Mouse (Mus musculus): ENCODE results near the gene Igf1r.

The Igf1r gene

DNA sequence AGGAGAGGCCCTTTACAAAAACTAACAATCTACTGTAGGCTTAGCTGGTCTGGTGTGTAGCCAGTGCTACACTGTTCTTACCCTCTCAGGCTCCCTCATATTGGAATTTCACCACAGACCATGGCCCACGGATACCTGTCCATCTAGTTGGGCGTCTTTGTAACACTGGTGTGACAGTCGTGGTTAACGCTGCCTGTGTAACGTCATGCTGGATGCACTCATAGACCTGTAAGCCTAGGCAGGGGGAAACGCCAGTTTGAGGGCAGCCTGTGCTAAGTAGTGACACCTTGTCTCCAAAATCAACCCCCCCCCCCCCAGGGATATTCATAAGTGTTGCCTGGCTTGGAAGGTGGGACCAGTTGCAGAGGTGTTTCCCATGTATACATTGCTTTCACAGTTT is 4.7 kb downstream of the Igf1r start:
- DNase-seq (ENCODE audit: low spot score in 2 of 2), result no peak

DNA sequence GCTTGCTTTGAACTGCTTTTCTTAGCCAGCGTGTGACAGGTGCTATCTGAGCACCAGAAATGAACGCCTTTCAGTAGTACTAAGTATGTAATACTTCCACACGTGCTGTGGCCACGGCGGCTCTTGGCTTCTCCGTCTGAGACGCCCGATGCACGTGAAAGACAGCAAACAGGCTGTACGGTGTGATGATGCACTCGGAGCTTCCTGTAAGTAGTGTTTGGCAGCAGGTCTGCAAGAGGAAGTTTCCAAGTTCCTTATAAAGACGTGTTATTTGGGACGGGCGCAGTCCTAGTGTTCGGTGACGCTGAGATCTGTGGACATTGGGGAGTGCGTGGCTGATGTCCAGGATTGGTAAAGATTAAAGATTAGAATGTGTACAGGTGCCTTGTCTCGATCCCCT is 5.4 kb downstream of the Igf1r start:
- no peak for DNase-seq (ENCODE audit: low spot score in 2 of 2)

DNA sequence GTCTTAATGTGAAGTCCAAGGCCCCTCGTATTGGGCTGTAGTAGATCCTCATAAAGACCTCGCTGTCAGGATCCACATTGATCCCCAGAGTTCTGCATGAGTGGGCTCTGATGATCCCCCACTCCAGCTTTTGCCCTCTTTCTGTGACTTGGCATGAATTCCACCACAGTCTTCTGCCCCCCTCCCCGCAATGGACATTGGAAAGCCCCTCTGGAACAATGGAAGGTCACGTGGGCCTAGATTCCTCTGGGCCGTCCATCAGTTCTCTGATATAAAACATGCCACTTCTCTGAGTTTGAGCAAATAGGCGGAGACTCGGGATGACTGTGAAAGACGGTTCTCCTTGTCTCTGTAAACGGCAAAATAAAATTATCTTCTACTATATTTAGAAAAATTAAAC is 8.1 kb downstream of the Igf1r start:
- no peak for DNase-seq (ENCODE audit: low spot score in 2 of 2)

DNA sequence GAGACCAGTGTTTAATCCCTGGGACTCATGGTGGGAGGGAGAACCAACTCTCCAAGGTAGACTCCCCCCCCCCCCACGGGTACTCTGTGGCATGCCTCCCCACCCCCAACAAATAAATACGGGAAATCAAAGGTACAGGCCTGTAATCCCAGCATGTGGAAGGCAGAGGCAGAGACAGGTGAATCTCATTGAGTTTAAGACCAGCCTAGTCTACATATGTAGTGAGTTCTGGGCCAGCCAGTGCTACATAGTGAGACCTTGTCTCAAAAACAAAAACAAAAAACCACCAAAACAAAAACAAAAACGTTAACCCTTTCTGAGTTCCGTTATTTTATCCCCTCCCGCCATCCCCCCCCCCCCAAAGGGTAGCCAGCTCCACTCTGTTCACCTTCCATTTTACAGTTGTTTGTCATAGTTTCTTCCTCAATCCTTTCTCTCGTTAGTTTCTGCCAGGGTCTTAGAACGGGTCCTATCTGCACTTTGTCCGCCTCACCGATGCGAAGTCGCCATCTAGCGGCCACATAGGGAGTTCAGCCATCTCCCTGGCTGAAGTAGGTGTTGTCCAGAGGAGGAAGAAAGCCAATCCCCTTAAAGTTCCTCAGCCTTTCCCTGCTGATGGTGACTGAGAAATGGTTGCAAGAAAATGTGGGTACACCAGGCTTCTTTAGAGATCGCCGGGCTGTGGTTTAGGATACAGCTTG is 9.1 kb downstream of the Igf1r start:
- peak; percentile 65 to 81 for DNase-seq (ENCODE audit: low spot score in 2 of 2)

DNA sequence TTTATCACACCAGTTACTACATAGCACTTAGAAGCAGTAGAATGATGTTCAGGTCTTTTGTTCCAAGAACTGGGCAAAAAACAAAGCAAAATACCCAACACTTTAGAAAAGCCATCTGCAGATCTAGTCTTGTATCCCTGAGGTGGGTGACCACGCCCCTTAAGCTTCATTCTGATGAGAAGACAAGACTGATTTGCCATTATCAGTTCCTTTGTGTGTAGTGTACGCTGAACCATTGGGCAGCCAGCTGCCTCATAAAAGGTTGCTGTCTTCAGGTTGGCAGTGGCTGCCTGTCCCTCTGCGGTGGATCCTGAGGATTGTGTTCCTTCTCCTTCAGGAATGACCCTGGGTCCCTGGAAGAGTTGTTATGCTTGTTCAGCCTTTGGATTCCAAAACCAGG is 11.1 kb downstream of the Igf1r start:
- no peak for DNase-seq (ENCODE audit: low spot score in 2 of 2)

DNA sequence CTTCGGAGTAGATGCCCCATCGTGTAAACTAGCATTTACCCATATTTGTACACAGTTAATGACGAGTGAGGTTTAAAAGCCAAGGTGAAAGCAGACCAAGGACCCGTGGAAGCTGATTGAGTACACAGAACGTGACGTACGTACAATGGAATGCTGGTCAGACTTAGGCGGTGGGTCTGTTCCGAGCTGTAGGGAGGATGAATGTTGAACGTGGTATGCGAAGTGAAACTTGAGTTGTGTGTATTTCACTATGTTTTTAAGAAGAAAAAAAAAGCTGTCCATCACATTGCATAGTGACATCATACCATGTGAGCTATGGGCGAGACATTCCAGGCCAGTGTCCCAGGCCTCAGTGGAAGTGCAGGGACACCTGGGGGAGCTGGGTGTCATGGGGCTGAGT is 15.8 kb downstream of the Igf1r start:
- DNase-seq (ENCODE audit: low spot score in 2 of 2), result no peak

DNA sequence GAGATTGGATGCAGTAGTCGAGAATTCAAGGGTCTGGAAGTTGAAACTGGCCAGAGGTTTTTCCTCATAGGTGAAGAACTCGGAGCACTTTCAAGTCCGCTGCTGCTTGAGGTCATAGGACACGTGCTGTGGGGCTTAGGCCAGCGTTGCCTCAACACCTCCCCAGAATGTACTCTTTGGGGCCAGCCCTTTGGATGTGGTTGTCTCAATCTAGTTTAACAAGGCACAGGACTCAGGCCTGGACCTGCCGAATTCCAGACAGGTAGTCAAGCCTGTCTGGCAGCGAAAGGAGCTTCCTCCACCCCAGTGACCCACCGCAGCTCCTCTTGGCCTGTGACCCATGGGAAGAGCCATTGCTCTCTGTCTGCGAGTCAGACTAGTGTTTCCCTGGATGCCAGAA is 16.4 kb downstream of the Igf1r start:
- DNase-seq (ENCODE audit: low spot score in 2 of 2), result peak; percentile 50 to 74

DNA sequence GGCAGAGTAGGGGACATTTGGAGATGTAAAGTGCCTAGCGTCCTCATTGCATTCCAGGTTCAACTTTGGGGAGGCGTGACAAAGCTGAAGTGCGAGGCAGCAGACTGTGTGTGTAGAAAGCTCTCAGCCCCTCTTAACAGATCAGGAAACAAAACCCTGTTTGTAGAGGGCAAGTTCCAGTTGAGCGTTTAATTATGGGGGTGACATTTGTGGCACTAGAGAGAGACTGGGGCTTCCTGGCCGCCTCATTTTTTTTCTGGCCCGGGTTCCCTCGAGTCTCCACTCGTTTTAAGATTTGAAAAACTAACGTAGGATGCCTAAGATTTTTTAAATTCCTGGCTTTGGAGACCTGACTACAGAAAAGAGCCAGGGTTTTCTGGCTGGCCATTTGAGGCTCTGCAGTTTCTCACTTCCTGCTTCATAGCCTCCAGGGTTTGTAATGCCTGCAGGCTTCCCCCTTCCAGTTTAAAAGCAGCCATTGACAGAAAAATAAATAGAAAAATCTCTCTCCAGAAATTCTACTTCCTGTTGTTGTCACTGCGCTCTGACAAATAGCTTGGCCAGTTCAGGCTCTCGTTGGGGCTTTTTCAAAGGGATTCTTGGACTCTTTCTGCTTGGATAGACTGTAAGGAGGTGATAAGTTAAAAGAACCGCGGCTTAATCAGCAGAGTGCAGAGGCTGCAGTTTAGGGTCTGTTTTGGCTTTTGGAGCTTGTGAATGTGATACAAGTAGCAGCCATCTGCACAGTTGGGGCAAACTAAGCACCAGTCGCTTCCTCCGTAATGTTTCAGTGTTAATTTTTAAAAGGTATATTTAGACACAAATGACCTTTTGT is 20.8 kb downstream of the Igf1r start:
- no peak for DNase-seq (ENCODE audit: low spot score in 2 of 2)

DNA sequence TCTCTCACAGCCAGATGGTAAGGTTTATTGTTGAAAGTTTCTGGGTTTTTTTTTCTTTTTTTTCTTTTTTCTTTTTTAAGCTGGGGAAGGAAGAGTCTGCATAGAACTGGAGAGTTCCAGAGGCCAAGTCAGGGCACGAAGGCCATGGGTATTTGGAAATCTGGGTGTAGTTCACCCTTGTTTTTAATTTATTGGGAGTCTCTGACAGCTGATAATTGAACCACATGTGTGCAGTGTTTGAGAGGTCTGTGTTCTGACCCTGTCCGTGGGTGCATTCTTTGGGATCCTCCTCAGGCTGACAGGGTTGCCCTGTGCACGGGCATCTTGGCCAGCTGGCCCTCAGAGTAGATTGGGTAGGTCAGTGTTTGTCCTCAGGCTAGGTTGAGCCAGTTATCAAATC is 29.3 kb downstream of the Igf1r start:
- DNase-seq (ENCODE audit: low spot score in 2 of 2), result no peak

DNA sequence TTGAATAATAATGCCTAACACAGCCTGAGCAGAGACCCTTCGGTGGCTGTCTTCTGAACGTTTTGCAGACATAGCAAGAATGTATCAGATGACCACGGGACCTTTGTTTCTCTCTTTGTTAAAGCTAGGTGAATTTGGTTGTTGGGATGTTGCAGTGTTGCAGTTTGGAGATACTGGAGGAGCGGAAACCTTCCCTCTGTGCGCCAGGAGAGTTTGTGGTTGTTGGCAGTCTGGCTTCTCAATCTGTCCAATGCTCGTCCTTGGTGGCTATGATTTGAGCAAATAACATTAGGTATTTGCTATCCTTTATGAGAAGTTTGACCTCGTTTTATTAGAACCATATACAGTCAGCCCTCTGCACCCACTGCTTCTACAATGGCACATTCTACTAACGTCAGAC is 30.2 kb downstream of the Igf1r start:
- DNase-seq (ENCODE audit: low spot score in 2 of 2), result no peak

DNA sequence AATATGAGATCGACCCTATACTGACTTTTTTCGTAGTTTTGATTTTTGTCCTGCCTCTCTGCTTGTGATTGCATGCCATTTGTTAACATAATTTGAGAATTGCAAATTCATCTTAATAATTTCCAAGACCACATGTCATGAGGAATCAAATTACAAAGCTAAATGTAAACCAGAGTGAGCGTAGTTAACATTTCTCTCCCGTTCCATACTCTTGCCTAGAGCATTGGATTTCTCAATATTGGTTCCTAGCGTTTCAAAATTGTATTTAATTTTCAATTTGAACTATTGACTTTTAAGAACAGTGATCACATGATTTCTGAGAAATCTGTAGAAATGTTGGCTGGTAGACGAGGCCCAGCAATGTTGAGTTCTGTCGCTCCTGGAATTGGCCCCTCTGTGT is 30.8 kb downstream of the Igf1r start:
- no peak for DNase-seq (ENCODE audit: low spot score in 2 of 2)

DNA sequence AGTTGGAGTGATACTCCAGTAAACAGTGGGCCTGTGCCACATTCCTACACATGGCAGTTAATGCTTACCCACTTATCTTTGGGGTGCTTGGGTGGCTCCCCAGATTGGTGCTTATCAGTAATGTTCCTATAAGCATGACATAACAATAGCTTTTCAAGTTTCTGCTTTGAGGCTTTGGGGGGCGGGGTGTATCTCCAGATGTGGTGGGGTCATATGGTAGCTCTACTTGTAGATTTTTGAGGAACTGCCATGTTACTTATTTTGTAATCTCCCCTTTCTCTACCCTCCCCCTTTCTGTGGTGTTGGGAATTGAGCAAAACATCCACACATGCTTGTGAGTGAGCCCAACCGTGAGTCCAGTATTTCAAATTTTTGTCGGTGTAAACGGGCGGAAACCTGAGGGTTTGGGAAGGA is 32.4 kb downstream of the Igf1r start:
- no peak for DNase-seq (ENCODE audit: low spot score in 2 of 2)

DNA sequence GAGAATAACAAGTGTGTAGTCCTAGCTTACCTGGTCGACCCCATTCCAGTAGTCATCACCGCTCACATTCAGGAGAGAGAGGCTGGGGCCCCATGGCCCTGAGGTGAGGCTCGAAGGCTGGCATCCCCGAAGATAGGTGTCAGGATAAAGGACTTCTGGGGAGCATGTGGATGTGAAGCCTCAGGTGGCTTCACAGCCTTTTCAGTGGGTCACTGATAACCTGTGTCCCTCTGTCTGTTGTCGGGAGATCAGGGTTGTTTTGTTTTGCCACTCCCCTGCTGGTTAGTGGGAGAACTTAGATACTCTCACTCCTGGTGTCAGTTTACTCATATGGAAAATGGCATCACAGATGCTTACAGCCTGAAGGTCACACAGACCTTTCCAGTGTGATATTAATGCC is 32.9 kb downstream of the Igf1r start:
- DNase-seq (ENCODE audit: low spot score in 2 of 2), result no peak

DNA sequence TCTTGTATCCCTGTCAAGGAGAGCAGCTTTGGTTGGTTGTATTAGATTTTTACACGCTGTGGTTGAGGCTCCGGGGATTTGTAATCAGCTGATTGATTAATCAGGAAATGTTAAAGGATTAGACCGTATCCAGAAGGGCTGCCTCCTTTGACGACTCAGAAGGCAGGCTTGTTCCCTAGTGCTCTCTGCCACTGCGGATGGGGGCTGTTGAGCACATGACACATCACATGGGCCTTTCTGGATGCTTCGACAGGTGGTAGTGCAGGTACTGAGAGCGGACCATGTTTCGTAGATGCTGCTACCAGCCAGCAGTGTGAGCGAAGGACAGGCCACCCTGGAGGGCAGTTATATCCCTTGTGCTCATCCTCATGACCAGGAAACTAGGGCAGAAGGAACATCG is 33.6 kb downstream of the Igf1r start:
- DNase-seq (ENCODE audit: low spot score in 2 of 2), result no peak

DNA sequence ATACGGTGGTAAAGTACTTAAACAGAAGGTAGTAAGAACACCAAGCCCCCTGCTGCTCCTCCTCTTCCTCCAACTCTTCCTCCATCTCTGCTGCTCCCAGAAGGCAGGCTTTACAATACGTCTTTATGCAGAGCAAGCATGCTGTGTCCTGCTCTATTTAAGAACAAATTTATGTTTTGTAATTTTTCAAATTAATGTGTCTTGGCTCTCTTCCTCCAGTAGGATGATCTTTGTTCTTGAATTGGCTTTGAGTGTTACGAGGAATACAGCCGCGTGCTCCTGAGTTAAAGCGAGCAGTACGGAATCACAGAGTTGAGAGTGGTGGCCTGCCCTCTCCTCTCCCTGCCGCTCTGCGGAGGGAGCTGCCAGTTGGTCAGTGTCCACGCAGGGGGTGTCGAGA is 34.2 kb downstream of the Igf1r start:
- DNase-seq (ENCODE audit: low spot score in 2 of 2), result no peak

DNA sequence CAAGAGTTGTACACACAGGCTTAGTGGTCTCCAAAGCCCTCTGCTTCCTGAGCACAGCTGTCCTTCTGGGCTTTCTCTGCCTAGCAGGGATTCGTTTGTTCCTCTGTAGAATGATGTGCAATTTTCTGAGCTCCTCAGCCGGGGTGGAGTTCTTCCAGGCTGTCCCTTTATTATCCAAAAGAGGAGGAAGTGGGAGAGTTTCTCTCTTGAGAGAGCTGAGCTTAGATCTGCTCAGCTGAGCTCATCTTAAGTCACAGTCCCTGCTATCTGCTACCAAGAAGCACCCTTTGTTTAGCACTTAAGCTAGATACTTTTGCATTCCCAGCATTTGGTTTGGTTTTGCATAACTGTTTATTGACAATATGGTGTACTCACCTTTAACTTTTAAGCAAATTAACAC is 36.7 kb downstream of the Igf1r start:
- no peak for DNase-seq (ENCODE audit: low spot score in 2 of 2)

DNA sequence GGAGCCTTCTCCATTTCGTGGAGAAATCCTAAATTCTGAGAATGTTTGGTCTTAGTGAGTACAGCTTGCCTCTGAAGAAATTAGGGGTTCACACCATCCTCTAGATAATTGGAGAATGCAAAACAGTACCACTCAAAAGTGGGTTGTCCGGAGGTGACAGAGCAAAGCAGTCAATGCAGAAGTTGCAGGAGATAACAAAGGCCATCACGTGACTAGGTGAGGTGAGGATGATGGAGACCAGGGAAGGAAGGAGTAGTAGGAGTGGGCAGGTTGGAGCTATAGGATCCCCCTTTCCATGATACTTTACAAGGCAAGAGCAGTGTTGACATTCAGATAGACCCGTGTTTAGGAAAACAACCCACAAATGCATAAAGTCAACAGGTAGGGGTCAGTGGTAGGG is 41.0 kb downstream of the Igf1r start:
- DNase-seq (ENCODE audit: low spot score in 2 of 2), result no peak

DNA sequence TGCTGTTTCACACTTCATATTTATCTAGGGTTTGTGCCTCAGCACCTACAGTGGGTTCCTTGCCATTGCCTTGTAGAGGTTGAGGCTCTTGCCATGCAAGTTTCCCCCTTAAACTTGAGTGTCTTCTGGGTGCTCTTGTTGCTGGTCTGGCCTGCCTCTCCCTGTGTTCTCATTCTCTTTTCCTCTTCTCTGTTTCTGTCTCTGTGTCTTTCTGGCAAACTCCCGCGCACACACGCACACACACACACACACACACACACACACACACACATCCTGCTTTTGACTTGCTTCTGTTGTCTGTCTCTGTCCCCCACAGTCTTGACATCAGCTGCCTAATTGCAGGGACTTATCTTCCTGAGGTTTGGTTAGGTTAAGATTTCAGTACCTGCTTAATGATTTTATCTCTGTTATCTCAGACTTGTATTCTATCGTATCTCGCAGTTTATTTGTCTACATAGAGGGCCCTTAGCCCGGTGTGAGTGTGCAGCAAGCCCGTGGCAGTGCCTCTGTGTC is 41.8 kb downstream of the Igf1r start:
- no peak for DNase-seq (ENCODE audit: low spot score in 2 of 2)

DNA sequence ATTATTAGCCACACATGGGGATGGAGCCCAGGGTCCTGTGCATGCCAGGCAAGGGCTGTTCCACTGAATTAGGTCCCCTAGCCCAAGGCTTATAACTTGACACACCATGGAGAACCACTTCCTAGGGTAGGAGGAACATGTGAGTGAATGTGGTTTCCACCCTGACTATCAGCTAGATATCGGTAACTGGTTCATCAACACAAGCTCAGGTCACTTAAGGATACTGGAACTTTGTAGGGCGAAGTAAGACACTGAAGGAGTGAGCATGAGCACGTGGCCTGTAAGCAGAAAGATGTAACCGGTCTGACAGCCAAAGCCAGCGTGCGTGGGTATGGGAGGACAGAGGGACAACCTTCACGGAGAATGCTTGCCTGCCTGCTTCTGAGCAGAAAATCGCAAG is 42.6 kb downstream of the Igf1r start:
- DNase-seq (ENCODE audit: low spot score in 2 of 2), result no peak

DNA sequence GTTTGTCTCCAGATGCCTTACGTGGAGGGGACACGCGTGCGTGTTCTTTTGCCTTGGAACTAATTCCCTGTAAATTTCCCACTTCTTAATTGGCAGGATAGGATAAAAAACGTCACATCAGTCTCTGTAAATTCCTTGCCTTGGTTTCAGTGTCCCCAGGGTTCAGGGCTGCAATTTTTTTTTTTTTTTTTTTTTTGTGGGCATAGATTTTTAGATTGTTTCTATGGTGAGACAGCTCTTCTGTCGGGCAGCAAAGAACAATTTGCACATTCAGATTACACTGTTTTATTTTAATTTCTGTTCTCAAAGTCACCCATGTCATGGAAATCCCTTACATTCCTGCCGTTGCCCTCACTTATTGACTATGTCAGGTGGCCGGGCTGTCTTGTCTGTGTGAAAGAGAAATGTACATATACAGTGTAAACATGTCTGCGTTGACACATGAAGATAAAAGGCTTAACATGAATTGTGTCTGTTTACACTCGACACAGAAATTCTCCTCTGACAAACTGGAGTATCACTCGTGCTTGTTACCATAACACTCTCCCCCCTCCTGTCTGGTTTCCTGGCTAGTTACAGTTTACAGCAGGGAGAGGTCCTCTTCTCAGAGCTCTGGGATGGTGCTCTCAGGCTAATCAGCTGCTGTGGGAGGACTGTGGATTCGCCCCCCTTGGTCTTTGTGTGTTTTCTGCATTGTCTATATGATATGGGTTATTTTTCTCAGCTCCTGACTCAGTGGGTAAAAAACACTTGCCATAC is 43.8 kb downstream of the Igf1r start:
- no peak for DNase-seq (ENCODE audit: low spot score in 2 of 2)

DNA sequence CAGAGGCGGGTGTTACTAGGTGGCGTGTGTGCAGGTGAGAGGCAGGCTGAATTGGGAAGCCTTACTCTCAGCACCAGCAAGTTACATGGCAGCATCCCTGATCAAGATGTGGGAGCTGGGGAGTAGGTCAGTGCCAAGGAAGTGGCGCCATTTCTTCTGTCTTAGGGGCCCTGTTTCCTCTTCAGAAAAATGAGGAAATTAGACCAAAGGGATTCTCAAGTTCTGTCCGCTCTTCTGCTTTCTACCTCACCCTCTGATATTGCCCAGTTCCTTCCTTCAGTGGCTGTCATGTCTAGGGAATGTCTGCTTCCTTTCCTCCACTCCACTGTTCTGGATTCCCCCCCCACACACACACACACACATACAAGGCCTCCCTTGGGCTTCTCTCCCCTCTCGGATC is 48.6 kb downstream of the Igf1r start:
- no peak for DNase-seq (ENCODE audit: low spot score in 2 of 2)

DNA sequence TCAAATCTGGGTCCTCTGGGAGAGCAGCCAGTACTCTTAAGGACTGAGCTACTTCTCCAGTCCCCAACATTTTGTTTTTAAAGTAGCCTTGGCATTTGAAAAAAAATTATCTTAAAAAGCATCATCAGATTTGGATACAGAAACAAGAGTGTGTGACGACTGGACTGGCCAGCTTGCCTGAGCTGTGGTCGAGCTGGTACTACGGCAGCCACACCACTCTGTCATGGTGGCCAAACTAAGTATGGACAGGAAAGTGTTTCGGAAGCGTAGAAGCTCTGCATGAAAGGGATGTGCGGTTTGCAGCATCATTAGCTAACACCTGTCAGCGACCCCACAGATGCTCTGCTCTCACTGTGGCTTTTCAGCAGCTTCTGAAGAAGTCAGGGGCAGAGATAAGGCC is 53.4 kb downstream of the Igf1r start:
- DNase-seq (ENCODE audit: low spot score in 2 of 2), result no peak

DNA sequence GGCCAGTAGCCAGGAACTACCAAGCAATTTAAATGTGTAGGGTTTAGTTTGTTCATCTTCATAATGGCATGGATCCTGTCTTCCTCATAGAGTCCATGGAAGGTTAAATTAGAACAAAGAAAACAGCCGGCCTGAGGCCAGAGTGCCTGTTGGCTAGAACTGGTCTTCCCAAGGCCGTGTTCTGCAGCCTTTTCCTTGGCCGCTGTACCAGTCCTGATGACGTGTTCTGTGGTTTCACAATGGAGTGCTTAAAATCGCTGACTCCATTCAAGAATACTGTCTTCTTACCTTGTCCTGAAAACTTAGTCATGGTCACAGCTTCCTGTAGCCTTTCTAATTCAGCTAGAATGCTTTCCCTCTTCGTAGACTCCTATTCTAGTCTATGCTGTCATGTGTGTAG is 53.9 kb downstream of the Igf1r start:
- DNase-seq (ENCODE audit: low spot score in 2 of 2), result no peak
